In genomic region chr13:97757033-97757432, GRCm38 (mm10) we compare ENCODE assay signal across 9 mouse cellular contexts. TPM values are rescaled to one million over a fixed set of nuclear protein-coding genes. Genes with fewer than 3 reads are reported as not detected.
DNase-seq lines count a peak whose midpoint lies in the region; ATAC-seq and TF ChIP-seq lines count a peak whose summit lies in the region.
"Had no signal": no experiment of that assay in that cellular context is flagged by ENCODE, and none has a peak within 500 bp of the region (broad histone marks: within the 10 kb centered on the region; RNA-seq: fewer than 3 reads in every experiment).

No protein-coding gene starts in this region.

- peak overlapping the region; percentile 10 for H3K27ac ChIP-seq in embryonic facial prominence, embryonic 14.5 days (replicated peaks; ENCODE audit: low read depth, low read length)
- H3K27ac ChIP-seq in embryonic facial prominence, embryonic 10.5 days (replicated peaks) = no peak overlapping the region; the same call in 1 of the 2 replicates
- H3K27ac ChIP-seq in midbrain, embryonic 13.5 days = 0 out of 2 replicates have a peak overlapping the region, but pooled peaks have one; percentile 35
- no peak overlapping the region for H3K27ac ChIP-seq in midbrain, embryonic 15.5 days
- H3K27ac ChIP-seq: stomach, embryonic 15.5 days had no signal

- H3K79me2 ChIP-seq in myocyte (ENCODE audit: control insufficient read depth, insufficient read depth) = no peaks in the 10 kb centered on the region

- no peaks in the 10 kb centered on the region for H3K36me3 ChIP-seq in embryonic facial prominence, embryonic 14.5 days (ENCODE audit: control insufficient read depth, insufficient read depth, low read length)
- H3K36me3 ChIP-seq in embryonic facial prominence, embryonic 10.5 days (replicated peaks) = no peaks in the 10 kb centered on the region
- H3K36me3 ChIP-seq in midbrain, embryonic 13.5 days = no peaks in the 10 kb centered on the region
- H3K36me3 ChIP-seq in midbrain, embryonic 15.5 days (replicated peaks) = no peaks in the 10 kb centered on the region
- no peaks in the 10 kb centered on the region for H3K36me3 ChIP-seq in myocyte (ENCODE audit: control insufficient read depth, insufficient read depth)
- H3K36me3 ChIP-seq: stomach, embryonic 15.5 days had no signal

- H3K27me3 ChIP-seq in embryonic facial prominence, embryonic 14.5 days (replicated peaks; ENCODE audit: control insufficient read depth, insufficient read depth, low read length) = no peaks in the 10 kb centered on the region
- no peaks in the 10 kb centered on the region for H3K27me3 ChIP-seq in embryonic facial prominence, embryonic 10.5 days (replicated peaks; ENCODE audit: low read depth, poor library complexity, severe bottlenecking)
- H3K27me3 ChIP-seq in midbrain, embryonic 13.5 days = no peaks in the 10 kb centered on the region
- H3K27me3 ChIP-seq in midbrain, embryonic 15.5 days (replicated peaks) = no peaks in the 10 kb centered on the region
- no peaks in the 10 kb centered on the region for H3K27me3 ChIP-seq in myocyte (ENCODE audit: control insufficient read depth, insufficient read depth, insufficient read length)
- H3K27me3 ChIP-seq: stomach, embryonic 15.5 days had no signal

- H3K4me2 ChIP-seq in embryonic facial prominence, embryonic 14.5 days (ENCODE audit: low read depth, low read length) = no peak overlapping the region
- H3K4me2 ChIP-seq in midbrain, embryonic 13.5 days (replicated peaks) = no peak overlapping the region
- no peak overlapping the region for H3K4me2 ChIP-seq in midbrain, embryonic 15.5 days
- H3K4me2 ChIP-seq in myocyte (ENCODE audit: low read depth) = no peak overlapping the region
- H3K4me2 ChIP-seq: stomach, embryonic 15.5 days had no signal

- no peak overlapping the region for H3ac ChIP-seq in myocyte (ENCODE audit: control insufficient read depth, insufficient read length)

- ATAC-seq in embryonic facial prominence, embryonic 14.5 days (ENCODE audit: low read depth) = no peak; the same call in 1 of the 2 replicates
- ATAC-seq in midbrain, embryonic 13.5 days = no peak
- no peak for ATAC-seq in midbrain, embryonic 15.5 days (replicated peaks)

- WGBS in embryonic facial prominence, embryonic 14.5 days = 51% methylated on average over 4 of the region's 4 CpGs
- 65% methylated on average over 4 of the region's 4 CpGs for WGBS in embryonic facial prominence, embryonic 10.5 days
- 73% methylated on average over 4 of the region's 4 CpGs for WGBS in midbrain, embryonic 13.5 days
- WGBS in midbrain, embryonic 15.5 days = 61% methylated on average over 4 of the region's 4 CpGs

- intact Hi-C loops in heart, postnatal 10 days (cut with DNase I) = no loop called here

- TF ChIP-seq POLR2A in myocyte (IDR thresholded peaks at IDR 0.05; ENCODE audit: insufficient read length, low read depth) = no peak

- no peaks in the 10 kb centered on the region for H3K9me3 ChIP-seq in embryonic facial prominence, embryonic 14.5 days (ENCODE audit: control insufficient read depth, low read length)
- H3K9me3 ChIP-seq in embryonic facial prominence, embryonic 10.5 days = no peaks in the 10 kb centered on the region
- no peaks in the 10 kb centered on the region for H3K9me3 ChIP-seq in midbrain, embryonic 13.5 days
- no peaks in the 10 kb centered on the region for H3K9me3 ChIP-seq in midbrain, embryonic 15.5 days
- H3K9me3 ChIP-seq: stomach, embryonic 15.5 days had no signal

- DNase-seq in embryonic facial prominence, embryonic 14.5 days (ENCODE audit: low spot score) = peak; percentile 75
- no peak for DNase-seq in embryonic facial prominence, embryonic 10.5 days (ENCODE audit: low spot score)
- DNase-seq in heart, postnatal 10 days = peak; percentile 58 to 64
- no peak for DNase-seq in embryo, embryonic 9.5 days (ENCODE audit: extremely low spot score)
- no peak for DNase-seq in thymus, postnatal 25 days

- peaks cover 15% of the 10 kb centered on the region; the same call in 1 of the 2 replicates for H3K4me1 ChIP-seq in embryonic facial prominence, embryonic 14.5 days (ENCODE audit: control insufficient read depth, insufficient read depth, low read length)
- 0 out of 2 replicates have a peak, but pooled peaks cover 4% of the 10 kb centered on the region for H3K4me1 ChIP-seq in embryonic facial prominence, embryonic 10.5 days
- H3K4me1 ChIP-seq in midbrain, embryonic 13.5 days (replicated peaks) = 0 out of 2 replicates have a peak, but pooled peaks cover 9% of the 10 kb centered on the region
- H3K4me1 ChIP-seq in midbrain, embryonic 15.5 days = peaks cover 6% of the 10 kb centered on the region
- H3K4me1 ChIP-seq: stomach, embryonic 15.5 days had no signal

- no peak overlapping the region for H3K4me3 ChIP-seq in embryonic facial prominence, embryonic 14.5 days (ENCODE audit: low read depth, low read length)
- H3K4me3 ChIP-seq in embryonic facial prominence, embryonic 10.5 days = no peak overlapping the region
- no peak overlapping the region for H3K4me3 ChIP-seq in midbrain, embryonic 13.5 days (replicated peaks)
- H3K4me3 ChIP-seq in midbrain, embryonic 15.5 days = no peak overlapping the region
- no peak overlapping the region for H3K4me3 ChIP-seq in myocyte
- H3K4me3 ChIP-seq: stomach, embryonic 15.5 days had no signal

- H3K9ac ChIP-seq in embryonic facial prominence, embryonic 14.5 days (ENCODE audit: low read depth, low read length) = no peak overlapping the region
- no peak overlapping the region for H3K9ac ChIP-seq in midbrain, embryonic 13.5 days (replicated peaks)
- no peak overlapping the region for H3K9ac ChIP-seq in midbrain, embryonic 15.5 days
- H3K9ac ChIP-seq: stomach, embryonic 15.5 days had no signal

TF ChIP-seq in myocyte, 11 proteins besides CTCF, POLR2A, EP300 and RAD21:
- TF ChIP-seq MYOD1 (IDR thresholded peaks at IDR 0.05; ENCODE audit: control insufficient read depth in 1 of 3, insufficient read length in 2 of 3, low read depth in 2 of 3) (peak in 2 of 3 experiments; percentile 39 to 57), MAX (IDR thresholded peaks at IDR 0.05; ENCODE audit: low read depth) (no peak), MYOG (IDR thresholded peaks at IDR 0.05; ENCODE audit: control insufficient read depth in 1 of 3, insufficient read depth in 1 of 3, insufficient read length in 2 of 3, low read depth in 2 of 3) (peak in 1 of 3 experiments; percentile 48), TCF3 (IDR thresholded peaks at IDR 0.05; ENCODE audit: insufficient read length, low read depth) (no peak)

RNA-seq across cellular contexts. Expression of gene Gm10260, which starts 3.4 kb away (rescaled TPM):
- polyA plus RNA-seq in embryonic facial prominence, embryonic 14.5 days (2014; fragmentation: Nextera tagmentation; extraction: Ambion mirVana) = 8.6 and 10.9 TPM in 2 replicates
- polyA plus RNA-seq in embryonic facial prominence, embryonic 10.5 days (2016; fragmentation: Nextera tagmentation; extraction: Ambion mirVana) = 5.0 and 5.4 TPM in 2 replicates
- polyA plus RNA-seq in midbrain, embryonic 13.5 days (2015; fragmentation: Nextera tagmentation; extraction: Ambion mirVana) = 3.7 and 4.9 TPM in 2 replicates
- polyA plus RNA-seq in midbrain, embryonic 15.5 days (2015; fragmentation: Nextera tagmentation; extraction: Ambion mirVana) = 0.96 and 5.1 TPM in 2 replicates
- 100 to 1,000 TPM; 140 to 148 TPM for total RNA-seq in heart, postnatal 10 days (2021)
- 4,315 TPM for polyA plus RNA-seq in myocyte (2012; fragmentation: generic; extraction: Trizol)

Comparison
In these comparisons a context has a peak if more than half of its experiments do, and no peak if none do; other contexts are left out.
1. DNase-seq: peak in embryonic facial prominence, embryonic 14.5 days (single experiment) and heart, postnatal 10 days (2 of 2); none in embryonic facial prominence, embryonic 10.5 days (single experiment), embryo, embryonic 9.5 days (single experiment) and thymus, postnatal 25 days (single experiment).
2. H3K27ac ChIP-seq: peak in embryonic facial prominence, embryonic 14.5 days (single experiment) and midbrain, embryonic 13.5 days (single experiment); none in embryonic facial prominence, embryonic 10.5 days (single experiment) and midbrain, embryonic 15.5 days (single experiment).
3. RNA of gene Gm10260, which starts 3.4 kb away (polyA plus RNA-seq): 4,315 TPM in myocyte (single experiment); 8.6 to 10.9 TPM in embryonic facial prominence, embryonic 14.5 days, 5.0 to 5.4 TPM in embryonic facial prominence, embryonic 10.5 days, 3.7 to 4.9 TPM in midbrain, embryonic 13.5 days and 0.96 to 5.1 TPM in midbrain, embryonic 15.5 days; every median in the first group is over 100 times any median in the second.